Mouse (Mus musculus): ENCODE data around the gene Myef2. TPM values are rescaled to one million over a fixed set of nuclear protein-coding genes. Genes with fewer than 3 reads are reported as not detected.
"Not testable (repeated sequence)": the region's sequence is repeated elsewhere in the genome, so short reads cannot be mapped to it uniquely, and the experiment has no call there.

Myef2 gene
- polyA plus RNA-seq, 1 experiment from 2014 or later, result 242 TPM

GRCm38 (mm10) chr2:125122288-125122623 is 1.2 kb downstream of the Myef2 start:
- 3% methylated on average over 4 of the region's 4 CpGs for WGBS
- peak overlapping the region; percentile 80 for H3K4me2 ChIP-seq
- H3K9ac ChIP-seq, result peak overlapping the region; percentile 99
- H3K4me1 ChIP-seq (replicated peaks), result peaks cover 33% of the 10 kb centered on the region
- H3K27me3 ChIP-seq, result no peaks in the 10 kb centered on the region
- ATAC-seq (ENCODE audit: low FRiP score), result peak; percentile 50
- H3K27ac ChIP-seq, result peak overlapping the region; percentile 98
- no peaks in the 10 kb centered on the region for H3K36me3 ChIP-seq
- peak overlapping the region; percentile 75 for H3K4me3 ChIP-seq
- no peaks in the 10 kb centered on the region for H3K9me3 ChIP-seq

- Histone ChIP-seq H3K9ac (no peak overlapping the region), H3K4me2 (0 out of 2 replicates have a peak overlapping the region, but pooled peaks have one; percentile 17), H3K27me3 (no peaks in the 10 kb centered on the region), H3K4me1 (replicated peaks) (peaks cover 33% of the 10 kb centered on the region), H3K4me3 (no peak overlapping the region), H3K27ac (no peak overlapping the region), H3K36me3 (peaks cover 7% of the 10 kb centered on the region; the same call in 1 of the 2 replicates), H3K9me3 (no peaks in the 10 kb centered on the region)
- ATAC-seq (ENCODE audit: low FRiP score), result no peak
- WGBS, result 70% methylated on average over 6 of the region's 6 CpGs
Measured at GRCm38 (mm10) chr2:125119381-125120110, 3.9 kb downstream of the Myef2 start.

DNA sequence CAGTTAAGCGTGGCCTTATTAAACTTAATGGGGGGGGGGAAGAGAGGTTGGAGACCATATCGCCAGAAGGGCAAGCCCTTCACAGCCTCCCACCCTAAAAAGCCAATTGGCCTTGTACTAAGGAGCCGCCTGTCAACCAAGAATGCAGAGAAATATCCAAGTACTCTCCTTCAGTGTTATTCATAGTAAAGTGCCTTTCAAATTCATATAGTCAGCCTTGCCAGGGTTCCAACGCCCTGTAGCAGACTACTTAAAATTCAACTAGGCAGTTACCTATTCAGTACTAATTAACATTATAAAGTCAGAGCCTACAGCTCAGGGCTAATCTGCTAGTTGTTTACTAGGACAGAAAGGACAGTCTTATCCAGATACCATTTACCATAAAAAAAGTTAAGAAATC is 16.9 kb downstream of the Myef2 start:
- not testable (repeated sequence) for H3K27me3 ChIP-seq; H3K9me3 ChIP-seq; ATAC-seq (ENCODE audit: low FRiP score); H3K9ac ChIP-seq; H3K4me2 ChIP-seq; H3K4me3 ChIP-seq; H3K4me1 ChIP-seq (replicated peaks); H3K27ac ChIP-seq
- 86% methylated on average over 4 of the region's 4 CpGs for WGBS
- peaks cover 48% of the 10 kb centered on the region for H3K36me3 ChIP-seq

DNA sequence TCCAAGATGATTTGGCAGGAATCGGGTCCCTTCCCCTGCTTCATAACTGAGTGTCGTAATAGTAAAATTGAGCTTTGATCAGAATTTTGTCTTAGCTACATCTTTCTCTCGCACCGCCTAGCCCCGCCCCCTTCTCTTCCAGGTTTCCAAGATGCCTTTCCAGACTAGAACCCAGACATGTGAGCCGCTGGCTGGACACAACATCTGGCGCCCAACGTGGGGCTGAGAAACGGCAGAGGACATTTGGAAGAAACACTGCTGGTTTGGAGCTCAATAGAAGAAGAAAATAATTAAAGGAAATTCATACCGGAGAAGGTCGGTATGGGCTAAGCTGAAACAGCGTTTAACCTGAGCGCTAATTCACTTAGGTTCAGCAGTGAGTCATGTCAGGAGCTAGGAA is 19.0 kb downstream of the Myef2 start:
- H3K27ac ChIP-seq; H3K9ac ChIP-seq; H3K9me3 ChIP-seq; H3K4me1 ChIP-seq (replicated peaks); ATAC-seq (ENCODE audit: low FRiP score); H3K4me2 ChIP-seq; H3K27me3 ChIP-seq; H3K4me3 ChIP-seq: not testable (repeated sequence)
- H3K36me3 ChIP-seq, result peaks cover 55% of the 10 kb centered on the region
- WGBS, result 95% methylated on average over 13 of the region's 13 CpGs

GRCm38 (mm10) chr2:125092123-125092522 is 31.3 kb downstream of the Myef2 start:
- H3K9me3 ChIP-seq; H3K4me2 ChIP-seq; H3K4me1 ChIP-seq (replicated peaks); H3K27ac ChIP-seq; ATAC-seq (ENCODE audit: low FRiP score); H3K9ac ChIP-seq; H3K27me3 ChIP-seq; H3K4me3 ChIP-seq: not testable (repeated sequence)
- 80% methylated on average over 3 of the region's 3 CpGs for WGBS
- peaks cover 49% of the 10 kb centered on the region for H3K36me3 ChIP-seq

GRCm38 (mm10) chr2:125088757-125089156 is 34.7 kb downstream of the Myef2 start:
- no peak overlapping the region for H3K27ac ChIP-seq
- H3K9ac ChIP-seq, result no peak overlapping the region
- no peak for ATAC-seq (ENCODE audit: low FRiP score)
- H3K4me2 ChIP-seq, result no peak overlapping the region
- H3K36me3 ChIP-seq, result peaks cover 45% of the 10 kb centered on the region
- H3K4me3 ChIP-seq, result no peak overlapping the region
- H3K27me3 ChIP-seq, result no peaks in the 10 kb centered on the region
- no peaks in the 10 kb centered on the region for H3K9me3 ChIP-seq
- WGBS, result 91% methylated on average over 7 of the region's 7 CpGs
- no peaks in the 10 kb centered on the region for H3K4me1 ChIP-seq (replicated peaks)

DNA sequence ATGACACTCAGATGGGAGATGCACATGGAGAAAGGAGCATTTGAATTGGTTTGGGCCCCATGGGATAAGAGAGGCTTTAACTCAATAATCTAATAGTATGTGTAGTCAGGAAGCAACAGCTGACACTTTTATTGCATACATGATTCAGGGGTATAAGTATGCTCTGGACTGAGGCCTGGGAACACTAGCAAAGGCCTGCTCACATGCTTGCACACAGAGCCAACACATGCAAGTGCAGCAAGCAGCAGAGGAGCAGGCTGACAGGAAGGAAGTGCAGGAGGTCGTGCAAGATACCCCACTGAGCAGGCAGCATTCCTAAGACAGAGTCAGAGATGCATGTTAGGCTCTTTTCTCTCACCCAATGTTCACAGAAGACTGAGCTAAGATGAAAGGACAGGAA is 39.6 kb downstream of the Myef2 start:
- H3K9ac ChIP-seq, result no peak overlapping the region
- ATAC-seq (ENCODE audit: low FRiP score), result no peak
- H3K4me1 ChIP-seq (replicated peaks), result no peaks in the 10 kb centered on the region
- no peak overlapping the region for H3K4me2 ChIP-seq
- H3K9me3 ChIP-seq, result no peaks in the 10 kb centered on the region
- no peak overlapping the region for H3K4me3 ChIP-seq
- no peaks in the 10 kb centered on the region for H3K27me3 ChIP-seq
- peaks cover 43% of the 10 kb centered on the region for H3K36me3 ChIP-seq
- WGBS, result 30% methylated on average over 1 of the region's 1 CpGs
- no peak overlapping the region for H3K27ac ChIP-seq

GRCm38 (mm10) chr2:125073056-125073780 is 50.2 kb downstream of the Myef2 start:
- no peak overlapping the region for H3K27ac ChIP-seq

DNA sequence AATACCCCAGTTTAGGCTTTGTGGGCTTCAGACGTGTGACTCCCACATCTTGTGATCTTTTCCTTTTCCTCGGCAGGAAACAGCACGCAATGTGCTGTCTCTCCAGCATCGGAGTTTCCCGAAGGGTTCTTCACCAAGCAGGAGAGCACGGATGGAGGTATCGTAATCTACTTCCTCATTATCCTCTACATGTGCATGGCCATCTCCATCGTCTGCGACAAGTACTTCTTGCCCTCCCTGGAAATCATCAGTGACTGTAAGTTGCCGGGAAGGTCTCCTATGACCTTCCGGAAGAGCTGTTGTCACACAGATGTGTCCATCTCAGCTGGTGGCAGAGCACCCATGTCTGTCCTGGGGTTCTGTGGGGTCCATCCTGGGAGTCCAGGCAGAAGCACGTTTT is 54.8 kb downstream of the Myef2 start:
- ATAC-seq (ENCODE audit: low FRiP score), result no peak
- Histone ChIP-seq H3K27me3 (no peaks in the 10 kb centered on the region), H3K9me3 (no peaks in the 10 kb centered on the region), H3K36me3 (no peaks in the 10 kb centered on the region), H3K4me2 (no peak overlapping the region), H3K27ac (no peak overlapping the region), H3K4me1 (replicated peaks) (peaks cover 3% of the 10 kb centered on the region; the same call in 1 of the 2 replicates), H3K4me3 (no peak overlapping the region), H3K9ac (no peak overlapping the region)
- WGBS, result 93% methylated on average over 12 of the region's 12 CpGs

More at GRCm38 (mm10) chr2:125073056-125073780, 50.2 kb downstream of the Myef2 start:
- Histone ChIP-seq H3K9me3 (no peaks in the 10 kb centered on the region), H3K4me1 (replicated peaks) (no peaks in the 10 kb centered on the region), H3K36me3 (no peaks in the 10 kb centered on the region), H3K4me3 (no peak overlapping the region), H3K9ac (no peak overlapping the region), H3K4me2 (no peak overlapping the region), H3K27me3 (no peaks in the 10 kb centered on the region)
- no peak for ATAC-seq (ENCODE audit: low FRiP score)
- WGBS, result 84% methylated on average over 3 of the region's 3 CpGs

DNA sequence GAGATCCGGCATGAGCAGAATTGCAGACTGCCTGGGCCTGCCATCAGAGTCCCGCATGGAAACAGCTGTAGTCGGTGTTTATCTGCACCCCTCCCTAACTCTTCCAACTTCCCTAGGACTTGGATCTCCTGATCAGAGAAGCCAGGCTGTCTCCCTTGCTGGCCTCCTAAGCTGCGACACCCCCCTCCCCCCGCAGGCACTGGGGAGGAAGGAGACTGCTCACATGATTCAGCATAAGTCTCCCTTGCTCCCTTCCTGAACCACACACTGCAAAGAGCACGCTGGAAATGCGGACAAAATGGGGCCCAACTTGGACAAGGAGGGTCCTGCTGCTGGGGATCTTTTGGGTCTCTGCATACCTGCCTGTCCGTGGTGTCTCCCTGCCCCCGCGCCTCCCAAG is 55.6 kb downstream of the Myef2 start, which contains the start of gene Slc24a5:
TSS of gene Slc24a5 (plus strand) at position 231 of the 400 bp plus-strand sequence.
- no peaks in the 10 kb centered on the region for H3K36me3 ChIP-seq
- no peak within 1 kb of the TSS for H3K4me3 ChIP-seq
- H3K27ac ChIP-seq, result no peak within 1 kb of the TSS
- H3K27me3 ChIP-seq, result no peaks in the 10 kb centered on the region
- 79% methylated on average over 9 of the region's 10 CpGs for WGBS
- 0 out of 2 replicates have a peak, but pooled peaks have one; percentile 13 for ATAC-seq (ENCODE audit: low FRiP score)
- peaks cover 3% of the 10 kb centered on the region; the same call in 1 of the 2 replicates for H3K4me1 ChIP-seq (replicated peaks)
- no peaks in the 10 kb centered on the region for H3K9me3 ChIP-seq
- H3K4me2 ChIP-seq, result no peak within 1 kb of the TSS
- H3K9ac ChIP-seq, result no peak within 1 kb of the TSS

DNA sequence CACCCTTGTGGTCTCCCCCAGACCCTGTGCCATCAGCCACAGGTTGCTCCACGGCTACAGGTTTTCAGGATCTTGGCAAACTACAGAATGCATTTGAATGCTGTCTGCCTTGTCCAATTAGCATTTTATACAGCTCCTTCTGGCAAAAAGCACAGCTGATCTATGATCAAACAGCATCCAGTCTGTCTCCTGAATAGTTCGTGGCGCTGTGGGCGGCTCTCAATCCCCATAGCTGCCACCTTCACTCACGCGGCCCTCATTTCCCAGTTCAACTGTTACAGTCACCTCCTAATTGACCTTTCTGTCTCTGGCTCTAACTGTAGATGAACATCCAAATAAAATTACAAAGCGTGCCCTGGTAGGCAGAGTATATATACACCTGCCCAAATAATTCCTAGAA is 56.1 kb downstream of the Myef2 start:
- Histone ChIP-seq H3K27ac (no peak overlapping the region), H3K36me3 (no peaks in the 10 kb centered on the region), H3K4me1 (replicated peaks) (peaks cover 3% of the 10 kb centered on the region; the same call in 1 of the 2 replicates), H3K4me3 (no peak overlapping the region), H3K27me3 (no peaks in the 10 kb centered on the region), H3K9me3 (no peaks in the 10 kb centered on the region), H3K9ac (no peak overlapping the region), H3K4me2 (no peak overlapping the region)
- 0 out of 2 replicates have a peak, but pooled peaks have one; percentile 18 for ATAC-seq (ENCODE audit: low FRiP score)
- 88% methylated on average over 7 of the region's 7 CpGs for WGBS

GRCm38 (mm10) chr2:125062944-125063343 is 60.5 kb downstream of the Myef2 start:
- Histone ChIP-seq H3K9me3 (no peaks in the 10 kb centered on the region), H3K27me3 (no peaks in the 10 kb centered on the region), H3K4me1 (replicated peaks) (peaks cover 1% of the 10 kb centered on the region; the same call in 1 of the 2 replicates), H3K36me3 (no peaks in the 10 kb centered on the region), H3K4me2 (no peak overlapping the region), H3K9ac (no peak overlapping the region), H3K4me3 (no peak overlapping the region), H3K27ac (no peak overlapping the region)
- ATAC-seq (ENCODE audit: low FRiP score), result no peak
- 61% methylated on average over 4 of the region's 4 CpGs for WGBS
